Mouse (Mus musculus) gastrocnemius, postnatal 10 days (tissue): Measurements from ENCODE around the gene Slc39a13. TPM values are rescaled to one million over a fixed set of nuclear protein-coding genes. Genes with fewer than 3 reads are reported as not detected.
"Not testable (repeated sequence)": the region's sequence is repeated elsewhere in the genome, so short reads cannot be mapped to it uniquely, and the experiment has no call there.

Source experiments
- DNase-seq: peaks from one replicate; pipeline ENCODE4 v3.0.0; 2021; ENCODE audit warnings: mixed read lengths
- total RNA-seq, 2 experiments: library from RNA; stranded (reverse); gene quantifications; 2 replicates each; pipeline ENCODE4 v1.2.3; 2021

Gene Slc39a13
- total RNA-seq, 2 experiments from 2014 or later = 27.8 to 40.8 TPM

DNA sequence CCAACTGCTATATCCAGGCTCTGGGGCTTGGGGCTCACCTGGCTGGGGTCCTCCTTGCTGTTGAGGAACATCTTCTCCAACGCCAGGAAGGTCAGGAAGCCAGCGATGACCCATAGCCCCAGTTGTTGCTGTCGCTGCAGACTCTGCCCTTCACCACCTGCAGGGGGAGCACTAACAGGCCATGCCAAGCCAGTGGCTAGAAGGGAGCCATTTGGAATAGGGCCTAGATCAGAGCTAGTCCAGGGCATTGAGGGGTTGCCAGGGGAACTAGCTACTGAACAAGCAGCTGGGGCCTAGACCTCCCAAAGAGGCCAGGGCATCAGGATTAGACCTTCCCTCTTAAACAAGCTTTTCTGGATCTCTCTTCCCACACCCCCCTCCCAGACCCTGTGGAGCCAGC, 4.7 kb downstream of the Slc39a13 start:
- DNase-seq = peak; percentile 68

DNA sequence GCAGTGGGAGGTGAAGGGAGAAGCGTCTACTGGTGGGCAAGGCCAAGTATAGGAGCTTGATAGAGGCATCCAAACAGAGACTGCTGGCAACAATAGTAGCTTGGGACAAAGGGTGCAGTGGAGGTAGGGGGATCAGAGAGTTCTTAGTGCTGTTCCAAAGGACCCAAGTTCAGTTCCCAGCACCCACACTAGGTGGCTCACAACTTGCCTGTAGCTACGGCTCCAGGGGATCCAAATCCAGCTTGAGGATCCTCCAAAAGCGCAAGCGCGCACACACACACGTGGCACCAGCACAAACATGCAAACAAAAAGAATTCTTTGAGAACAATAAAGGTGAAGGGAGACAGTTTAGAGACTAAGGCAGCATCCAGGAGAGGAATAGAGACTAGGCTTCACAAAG, 6.0 kb downstream of the Slc39a13 start:
- DNase-seq = no peak

DNA sequence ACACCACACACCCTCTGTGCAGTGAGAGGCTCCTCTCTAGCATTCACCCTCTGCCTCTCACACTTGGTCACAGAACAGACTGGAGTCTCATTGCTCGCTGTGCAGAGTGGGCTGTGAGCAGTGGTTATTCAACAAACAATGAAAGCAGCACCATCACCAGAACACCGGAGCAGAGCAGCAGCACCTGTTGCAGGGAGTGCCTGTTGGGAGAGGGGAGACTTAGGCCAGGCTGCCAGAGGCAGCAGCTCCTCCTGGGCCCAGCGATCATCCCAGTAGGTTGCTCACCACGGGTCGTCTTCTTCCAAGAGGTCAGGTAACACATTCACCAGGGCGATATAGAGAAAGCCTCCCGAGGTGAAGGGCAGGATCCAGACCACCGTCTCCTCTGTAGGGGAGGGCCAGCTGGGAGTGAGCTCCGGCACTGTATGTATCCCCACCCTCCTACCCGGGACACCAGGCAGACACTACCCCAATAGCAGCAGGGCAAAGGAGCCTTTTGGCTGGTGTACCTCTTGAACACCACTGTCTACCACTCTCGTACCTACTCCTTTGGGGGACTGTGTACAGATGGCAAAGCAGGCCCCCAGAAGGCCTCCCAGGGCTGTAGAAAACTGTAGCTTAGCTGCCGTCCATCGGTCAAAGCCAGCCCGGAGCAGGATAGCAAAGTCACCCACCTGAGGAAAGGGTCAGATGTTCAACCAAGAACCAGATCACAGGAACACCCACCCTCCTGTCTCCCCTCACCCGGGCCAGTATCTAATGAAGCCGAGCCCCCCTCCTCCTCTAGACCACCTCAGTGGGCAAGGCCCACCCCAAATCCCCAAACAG, 7.2 kb downstream of the Slc39a13 start:
- DNase-seq = no peak

DNA sequence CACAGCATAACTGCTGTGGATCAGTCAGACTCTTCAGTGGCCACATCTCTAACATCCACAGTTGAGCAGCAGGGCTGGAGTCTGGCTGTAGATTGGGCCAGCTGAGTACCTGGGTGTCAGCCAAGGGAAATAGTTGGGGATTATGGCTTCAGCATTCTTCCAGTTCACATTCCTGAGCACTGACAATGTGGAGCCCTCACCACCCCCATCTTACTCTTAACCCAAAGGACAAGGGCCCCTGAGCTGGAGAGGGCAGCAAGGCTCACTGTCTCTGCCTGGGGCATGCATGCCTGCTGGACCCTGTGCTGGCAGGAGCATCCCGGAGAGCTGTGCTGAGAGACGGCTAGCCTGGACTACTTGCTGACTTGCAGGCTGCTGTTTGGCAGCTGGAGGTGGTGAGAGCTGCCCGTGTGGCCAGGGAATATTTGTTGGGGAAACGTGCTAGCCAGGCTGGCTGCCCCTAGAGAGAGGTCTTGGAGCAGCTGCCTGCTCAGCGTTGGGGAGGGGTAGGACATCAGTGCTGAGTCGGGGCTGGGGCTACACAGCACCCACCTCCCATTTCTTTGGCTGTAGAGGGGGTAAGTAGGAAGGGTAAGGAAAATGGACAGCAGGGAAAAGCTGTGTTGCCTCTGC, 8.3 kb downstream of the Slc39a13 start:
- no peak for DNase-seq

- DNase-seq = peak; percentile 62
These were observed 9.5 kb downstream of the Slc39a13 start for GRCm38 (mm10) chr2:91060544-91061355.

DNA sequence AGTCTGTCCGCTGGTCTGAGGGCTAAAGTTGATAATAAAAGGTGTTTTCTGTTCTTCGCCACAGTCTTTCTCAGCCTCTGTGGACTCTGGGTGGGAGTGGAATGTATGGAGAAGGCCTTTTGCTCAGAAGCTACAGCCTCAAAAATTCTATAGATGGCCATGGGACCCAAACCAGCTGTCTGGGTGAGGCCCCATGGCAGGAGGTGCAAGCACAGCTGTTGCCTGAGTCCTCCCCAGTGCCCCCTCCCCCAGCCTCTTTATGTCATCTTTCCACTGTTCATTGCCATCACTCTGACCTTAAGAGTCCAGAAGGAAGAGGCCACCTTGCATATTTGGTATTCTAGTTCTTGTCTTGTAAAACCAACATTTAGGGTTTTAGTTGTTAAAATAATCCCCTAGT, 10.8 kb downstream of the Slc39a13 start:
- DNase-seq = no peak

DNA sequence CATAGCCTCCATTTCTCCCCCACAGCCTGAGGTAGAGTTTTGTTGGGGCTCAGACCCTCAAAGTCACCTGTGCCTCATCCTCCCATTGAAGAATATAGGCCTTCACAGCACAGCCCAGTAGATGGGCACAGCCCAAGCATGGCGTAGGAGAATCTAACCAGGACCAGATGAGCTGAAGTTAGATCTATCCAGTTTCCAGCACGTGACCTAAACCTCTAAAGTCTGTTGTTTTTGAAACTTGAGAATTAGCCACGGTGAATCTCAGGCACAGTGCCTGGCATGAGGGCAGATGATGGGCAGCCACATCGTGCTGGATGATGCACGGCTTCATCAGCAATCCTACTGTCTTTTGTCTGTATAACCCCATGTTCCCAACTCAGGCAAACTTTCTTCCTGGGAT, 11.8 kb downstream of the Slc39a13 start:
- DNase-seq = no peak

GRCm38 (mm10) chr2:91053934-91054382, 16.3 kb downstream of the Slc39a13 start, which contains the start of gene Psmc3:
Gene Psmc3, plus strand, starts transcription at chr2:91054009.
- peak; percentile 99 for DNase-seq

GRCm38 (mm10) chr2:91053181-91053933, 16.9 kb downstream of the Slc39a13 start:
- no peak for DNase-seq

DNA sequence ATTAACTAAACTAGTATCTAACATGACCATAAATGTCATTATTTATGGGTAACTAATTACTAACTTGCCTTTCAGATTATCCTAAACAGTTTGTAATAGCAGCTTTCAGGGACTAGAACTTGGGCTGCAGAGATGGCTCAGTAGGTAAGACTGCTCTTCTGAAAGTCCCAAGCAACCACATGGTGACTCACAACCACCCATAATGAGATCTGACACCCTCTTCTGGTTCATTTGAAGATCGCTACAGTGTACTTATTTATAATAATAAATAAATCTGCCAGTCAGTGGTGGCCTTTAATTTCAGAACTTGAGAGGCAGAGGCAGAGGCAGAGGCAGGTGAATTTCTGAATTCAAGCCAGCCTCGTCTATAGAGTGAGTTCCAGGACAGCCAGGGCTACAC, 17.5 kb downstream of the Slc39a13 start:
- DNase-seq = no peak

DNA sequence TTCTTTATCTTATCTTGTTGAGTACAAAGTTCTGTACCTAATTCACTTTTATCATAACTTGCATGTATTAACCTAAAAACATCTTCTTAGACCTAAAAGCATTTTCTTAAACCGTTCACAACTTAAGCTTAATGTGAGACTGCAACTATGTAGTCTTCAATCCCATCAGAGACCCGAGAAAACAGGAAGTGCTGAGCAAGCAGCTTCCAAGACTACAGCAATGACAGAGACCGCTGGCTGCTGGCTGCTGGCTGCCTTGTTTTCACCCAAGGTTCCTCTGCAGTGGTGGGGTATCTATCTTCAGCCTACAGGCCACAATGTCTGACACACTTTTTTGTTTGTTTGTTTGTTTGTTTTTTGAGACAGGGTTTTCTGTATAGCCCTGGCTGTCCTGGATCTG, 18.3 kb downstream of the Slc39a13 start:
- DNase-seq = no peak

- DNase-seq = no peak
These were observed 22.9 kb downstream of the Slc39a13 start for GRCm38 (mm10) chr2:91047359-91047758.

DNA sequence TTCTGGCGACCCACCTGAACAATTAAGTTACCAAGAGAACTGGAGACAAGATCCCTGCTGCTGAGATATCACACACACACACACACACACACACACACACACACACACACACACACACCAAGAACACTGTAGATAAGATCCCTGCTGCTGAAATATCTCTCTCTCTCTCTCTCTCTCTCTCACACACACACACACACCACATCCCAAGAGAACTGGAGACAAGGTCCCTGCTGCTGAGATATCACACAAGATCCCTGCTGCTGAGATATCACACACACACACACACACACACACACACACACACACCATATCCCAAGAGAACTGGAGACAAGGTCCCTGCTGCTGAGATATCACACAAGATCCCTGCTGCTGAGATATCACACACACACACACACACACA, 24.4 kb downstream of the Slc39a13 start:
- not testable (repeated sequence) for DNase-seq

GRCm38 (mm10) chr2:91044727-91045126, 25.5 kb downstream of the Slc39a13 start:
- no peak for DNase-seq

GRCm38 (mm10) chr2:91042651-91043398, 27.4 kb downstream of the Slc39a13 start:
- no peak for DNase-seq

DNA sequence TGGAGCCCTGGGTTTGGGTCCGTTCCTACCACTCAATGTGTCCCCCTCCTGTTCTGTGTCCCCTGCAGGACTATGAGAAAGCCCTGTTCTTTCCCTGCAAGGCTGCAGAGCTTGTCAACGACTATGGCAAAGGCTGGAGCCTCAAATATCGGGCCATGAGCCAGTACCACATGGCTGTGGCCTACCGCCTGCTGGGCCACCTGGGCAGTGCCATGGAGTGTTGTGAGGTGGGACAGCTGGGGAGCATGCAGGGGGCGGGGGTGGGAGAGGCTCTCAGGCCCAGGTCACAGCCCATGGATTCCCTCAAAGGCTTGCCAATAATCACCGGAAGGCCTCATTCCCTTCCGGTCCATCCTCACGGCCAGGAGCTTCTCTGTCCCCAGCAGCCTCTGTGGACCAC, 28.4 kb downstream of the Slc39a13 start:
- no peak for DNase-seq

DNA sequence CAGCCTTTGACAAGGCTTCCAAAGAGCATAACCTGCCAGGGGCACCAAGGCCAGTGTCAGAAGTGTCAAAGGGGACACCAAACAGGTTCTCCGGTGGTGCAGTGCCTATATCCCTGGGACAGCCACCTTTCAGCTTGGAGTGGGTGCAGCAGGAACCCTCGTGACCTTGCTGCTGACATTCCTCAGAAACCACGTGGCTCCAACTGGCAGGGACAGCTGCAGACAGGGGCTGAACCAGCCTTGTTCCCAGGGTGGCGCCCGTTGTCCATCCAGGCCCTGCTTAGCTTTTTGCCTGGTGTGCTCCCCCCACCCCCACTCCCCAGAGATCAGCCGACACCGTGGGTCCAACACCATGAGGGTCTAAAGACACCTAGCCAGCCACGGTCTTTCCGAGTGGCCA, 34.8 kb downstream of the Slc39a13 start, which contains the start of gene Rapsn:
Gene Rapsn, plus strand, starts transcription at position 236 of the 400 bp plus-strand sequence.
- DNase-seq = peak; percentile 61

DNA sequence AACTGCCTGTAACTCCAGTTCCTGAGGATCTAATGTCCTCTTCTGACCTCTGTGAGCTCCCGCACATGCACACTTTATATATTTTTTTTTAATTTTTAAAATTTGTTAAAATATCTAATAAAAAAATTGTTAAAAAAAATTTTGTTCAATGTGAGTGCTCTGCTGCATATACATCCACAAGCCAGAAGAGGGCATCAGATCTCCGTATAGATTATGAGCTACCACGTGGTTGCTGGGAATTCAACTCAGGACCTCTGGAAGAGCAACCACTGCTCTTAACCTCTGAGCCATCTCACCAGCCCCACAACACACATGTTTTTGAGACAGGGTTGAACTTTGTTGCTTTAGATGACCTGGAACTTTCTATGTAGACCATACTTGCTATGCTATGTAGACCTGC, 37.2 kb downstream of the Slc39a13 start:
- DNase-seq = no peak

GRCm38 (mm10) chr2:91031216-91031615, 39.0 kb downstream of the Slc39a13 start:
- DNase-seq = no peak

DNA sequence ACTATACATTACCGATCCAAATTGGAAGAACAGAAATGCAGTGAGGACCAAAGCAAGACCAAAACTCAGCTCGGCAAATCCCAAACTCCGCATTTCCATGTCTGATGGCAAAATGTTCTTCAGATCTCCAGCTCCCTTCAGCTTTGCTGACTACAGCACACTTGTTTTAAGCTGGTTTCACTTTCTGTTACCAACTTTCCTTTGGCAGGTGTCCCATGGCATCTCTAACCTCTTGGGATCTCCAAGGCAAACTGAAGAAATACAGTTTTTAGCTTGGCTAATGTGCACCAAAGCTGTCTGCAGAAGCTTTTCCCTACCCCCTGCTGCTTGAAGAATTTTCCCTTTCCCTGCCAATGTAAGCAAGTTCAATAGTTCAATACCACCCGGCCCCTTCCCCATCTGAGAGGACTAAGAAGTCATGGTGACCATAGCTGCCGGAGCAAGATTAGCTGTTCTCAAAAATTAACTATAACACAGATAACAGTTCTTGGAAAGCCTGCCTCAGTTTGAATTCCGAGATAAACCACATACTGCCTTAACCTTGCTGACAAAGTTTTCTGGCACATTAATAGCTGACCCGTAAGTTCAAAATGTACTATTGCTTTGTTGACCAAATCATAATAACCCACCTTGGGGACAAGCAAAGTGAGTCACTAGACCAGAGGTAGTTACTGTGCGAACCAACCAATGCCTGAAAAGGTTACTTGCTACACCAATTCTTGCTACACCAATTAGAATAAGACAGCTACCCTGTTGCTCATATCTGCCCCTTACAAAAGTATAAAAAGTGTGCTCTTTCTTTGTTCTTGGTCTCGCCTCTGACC, 42.6 kb downstream of the Slc39a13 start:
- DNase-seq = no peak
